ENCODE assay signal across 11 mouse cellular contexts in the genomic region with DNA sequence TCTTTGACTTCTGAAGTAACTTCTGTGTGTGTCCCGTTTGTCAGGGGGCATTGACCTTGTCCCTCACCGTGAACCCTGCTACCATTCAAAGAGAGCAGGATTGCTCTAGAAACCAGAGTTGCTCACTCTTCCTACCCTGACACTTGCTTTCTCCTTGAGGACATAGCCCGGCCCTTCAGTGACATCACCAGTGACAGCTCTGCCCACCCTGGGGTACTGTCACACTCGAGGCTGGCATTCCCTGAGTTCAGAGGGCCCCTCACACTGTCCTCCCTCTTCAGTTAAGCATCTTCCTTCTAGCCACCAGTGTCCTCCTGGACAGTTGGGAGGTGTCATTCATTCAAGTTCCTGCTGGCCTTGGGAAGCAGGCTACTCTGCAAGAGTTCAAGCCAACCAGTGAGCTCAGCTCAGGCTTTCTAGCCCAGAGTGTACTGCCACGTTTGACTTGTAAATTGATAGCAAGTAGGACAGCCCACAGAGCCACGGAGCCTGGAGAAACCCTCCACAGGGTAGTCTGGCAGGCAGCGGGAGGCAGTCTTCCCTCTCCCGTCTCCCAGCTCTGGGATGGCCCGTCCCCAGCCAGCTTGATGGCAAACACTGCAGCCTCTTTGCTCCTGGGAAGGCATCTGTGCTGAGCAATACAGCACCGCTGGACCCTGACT. TPM values are rescaled to one million over a fixed set of nuclear protein-coding genes. Genes with fewer than 3 reads are reported as not detected.
DNase-seq lines count a peak whose midpoint lies in the region; ATAC-seq and TF ChIP-seq lines count a peak whose summit lies in the region.
"Had no signal": no experiment of that assay in that cellular context is flagged by ENCODE, and none has a peak within 500 bp of the region (broad histone marks: within the 10 kb centered on the region; RNA-seq: fewer than 3 reads in every experiment).

No protein-coding gene starts in this region.

- TF ChIP-seq CTCF in cerebellum, adult 2 months (IDR thresholded peaks at IDR 0.05; ENCODE audit: borderline replicate concordance, insufficient read depth, low read depth, low read length): no peak

- peak overlapping the region; percentile 12; the same call in 1 of the 2 replicates for H3K4me2 ChIP-seq in kidney, embryonic 15.5 days
- no peak overlapping the region for H3K4me2 ChIP-seq in limb, embryonic 14.5 days (replicated peaks; ENCODE audit: low read depth, low read length, severe bottlenecking)
- H3K4me2 ChIP-seq: forebrain, embryonic 13.5 days had no signal

- H3K9me3 ChIP-seq in kidney, embryonic 15.5 days (replicated peaks): no peaks in the 10 kb centered on the region
- H3K9me3 ChIP-seq in limb, embryonic 14.5 days (ENCODE audit: control insufficient read depth, low read length): no peaks in the 10 kb centered on the region
- H3K9me3 ChIP-seq: forebrain, embryonic 13.5 days had no signal

- no peak for TF ChIP-seq POLR2A in cerebellum, adult 2 months (IDR thresholded peaks at IDR 0.05; ENCODE audit: borderline replicate concordance, insufficient read depth, low read length)
- no peak for TF ChIP-seq POLR2A in limb, embryonic 14.5 days (IDR thresholded peaks at IDR 0.05; ENCODE audit: borderline replicate concordance, extremely low read depth, insufficient read depth, insufficient read length)

- H3K9ac ChIP-seq in kidney, embryonic 15.5 days: no peak overlapping the region
- no peak overlapping the region for H3K9ac ChIP-seq in limb, embryonic 14.5 days (ENCODE audit: low read depth, low read length, severe bottlenecking)
- H3K9ac ChIP-seq: forebrain, embryonic 13.5 days had no signal

- no peaks in the 10 kb centered on the region for H3K27me3 ChIP-seq in cerebellum, adult 2 months (ENCODE audit: control insufficient read depth, insufficient read depth, low read length)
- H3K27me3 ChIP-seq in kidney, embryonic 15.5 days: no peaks in the 10 kb centered on the region
- no peaks in the 10 kb centered on the region for H3K27me3 ChIP-seq in limb, embryonic 14.5 days (ENCODE audit: control insufficient read depth, insufficient read depth, low read length)
- H3K27me3 ChIP-seq: forebrain, embryonic 13.5 days had no signal

- WGBS in cerebellum, adult 2 months: 39% methylated on average over 10 of the region's 10 CpGs
- WGBS in kidney, embryonic 15.5 days: 38% methylated on average over 10 of the region's 10 CpGs
- 32% methylated on average over 10 of the region's 10 CpGs for WGBS in limb, embryonic 14.5 days

- H3K4me3 ChIP-seq in cerebellum, adult 2 months (replicated peaks; ENCODE audit: insufficient read depth, low read depth, low read length): no peak overlapping the region
- H3K4me3 ChIP-seq in kidney, embryonic 15.5 days (replicated peaks): no peak overlapping the region
- no peak overlapping the region for H3K4me3 ChIP-seq in limb, embryonic 14.5 days (replicated peaks; ENCODE audit: low read length)
- H3K4me3 ChIP-seq: forebrain, embryonic 13.5 days had no signal

- peak; percentile 19 for DNase-seq in cerebellum, adult 11 months
- DNase-seq in cerebellum, adult 2 months: no peak
- no peak for DNase-seq in kidney, postnatal 4 days
- peak; percentile 66 for DNase-seq in adipocyte (ENCODE audit: low spot score)
- DNase-seq in limb, embryonic 14.5 days (ENCODE audit: low spot score): no peak
- DNase-seq in ovary, postnatal 10 days (ENCODE audit: low spot score): no peak
- DNase-seq: kidney, adult 9 months; spleen, adult 18-20 months had no signal

- H3K36me3 ChIP-seq in kidney, embryonic 15.5 days: peaks cover 40% of the 10 kb centered on the region
- H3K36me3 ChIP-seq in limb, embryonic 14.5 days (ENCODE audit: control insufficient read depth, insufficient read depth, low read length): peaks cover 50% of the 10 kb centered on the region

- H3K4me1 ChIP-seq in cerebellum, adult 2 months (ENCODE audit: control insufficient read depth, insufficient read depth, low read length): peaks cover 2% of the 10 kb centered on the region; the same call in 1 of the 2 replicates
- H3K4me1 ChIP-seq in kidney, embryonic 15.5 days: peaks cover 28% of the 10 kb centered on the region
- H3K4me1 ChIP-seq in limb, embryonic 14.5 days (ENCODE audit: control insufficient read depth, insufficient read depth, low read length): peaks cover 7% of the 10 kb centered on the region; the same call in 1 of the 2 replicates

- no peak for ATAC-seq in kidney, embryonic 15.5 days (replicated peaks; ENCODE audit: low FRiP score)
- no peak for ATAC-seq in limb, embryonic 14.5 days (ENCODE audit: low FRiP score, low read depth)
- ATAC-seq in megakaryocyte, adult 5-6 weeks (ENCODE audit: poor library complexity, severe bottlenecking): no peak
- ATAC-seq: forebrain, embryonic 13.5 days had no signal

- H3K27ac ChIP-seq in cerebellum, adult 2 months (ENCODE audit: insufficient read depth, low read length): no peak overlapping the region
- H3K27ac ChIP-seq in kidney, embryonic 15.5 days: peak overlapping the region; percentile 61; the same call in 1 of the 2 replicates
- H3K27ac ChIP-seq in limb, embryonic 14.5 days (replicated peaks; ENCODE audit: low read depth, low read length): 0 out of 2 replicates have a peak overlapping the region, but pooled peaks have one; percentile 43
- H3K27ac ChIP-seq: forebrain, embryonic 13.5 days had no signal

RNA-seq across cellular contexts. Expression of a gene that starts 1.7 kb away (rescaled TPM):
- polyA plus RNA-seq in cerebellum, adult 2 months (2012; rRNA removed): 117 TPM in 2 replicates
- 7.4 and 7.5 TPM in 2 replicates for polyA plus RNA-seq in kidney, embryonic 15.5 days (2015; fragmentation: Nextera tagmentation; extraction: Ambion mirVana)
- polyA plus RNA-seq in limb, embryonic 14.5 days (2012; rRNA removed): 12.4 and 13.3 TPM in 2 replicates
- polyA plus RNA-seq in limb, embryonic 14.5 days (2014; fragmentation: Nextera tagmentation; extraction: Ambion mirVana): 5.3 and 7.2 TPM in 2 replicates
- 2.3 and 2.5 TPM in 2 replicates for total RNA-seq in megakaryocyte, adult 5-6 weeks (2015)
- total RNA-seq in megakaryocyte, adult 5-6 weeks (2017): 0.33 and 0.45 TPM in 2 replicates

RNA-seq across cellular contexts. Expression of a gene that starts 40.1 kb away (rescaled TPM):
- 74.9 and 78.5 TPM in 2 replicates for polyA plus RNA-seq in cerebellum, adult 2 months (2012; rRNA removed)
- 104 and 108 TPM in 2 replicates for polyA plus RNA-seq in kidney, embryonic 15.5 days (2015; fragmentation: Nextera tagmentation; extraction: Ambion mirVana)
- 105 and 120 TPM in 2 replicates for polyA plus RNA-seq in limb, embryonic 14.5 days (2012; rRNA removed)
- 95.7 and 103 TPM in 2 replicates for polyA plus RNA-seq in limb, embryonic 14.5 days (2014; fragmentation: Nextera tagmentation; extraction: Ambion mirVana)
- total RNA-seq in megakaryocyte, adult 5-6 weeks (2015): 121 and 128 TPM in 2 replicates
- total RNA-seq in megakaryocyte, adult 5-6 weeks (2017): 315 and 351 TPM in 2 replicates

RNA-seq across cellular contexts. Expression of a gene that starts 45.0 kb away (rescaled TPM):
- polyA plus RNA-seq in cerebellum, adult 2 months (2012; rRNA removed): 0.98 and 1.1 TPM in 2 replicates
- 0.48 and 0.73 TPM in 2 replicates for polyA plus RNA-seq in kidney, embryonic 15.5 days (2015; fragmentation: Nextera tagmentation; extraction: Ambion mirVana)
- polyA plus RNA-seq in limb, embryonic 14.5 days (2012; rRNA removed): 0.58 and 1.0 TPM in 2 replicates
- 0.22 and 0.82 TPM in 2 replicates for polyA plus RNA-seq in limb, embryonic 14.5 days (2014; fragmentation: Nextera tagmentation; extraction: Ambion mirVana)
- 0.30 and 2.1 TPM in 2 replicates for total RNA-seq in megakaryocyte, adult 5-6 weeks (2015)
- total RNA-seq in megakaryocyte, adult 5-6 weeks (2017): 0.73 and 1.5 TPM in 2 replicates

RNA-seq across cellular contexts. Expression of a gene that starts 56.7 kb away (rescaled TPM):
- polyA plus RNA-seq in cerebellum, adult 2 months (2012; rRNA removed): 234 and 281 TPM in 2 replicates
- polyA plus RNA-seq in kidney, embryonic 15.5 days (2015; fragmentation: Nextera tagmentation; extraction: Ambion mirVana): 565 and 652 TPM in 2 replicates
- 456 and 903 TPM in 2 replicates for polyA plus RNA-seq in limb, embryonic 14.5 days (2012; rRNA removed)
- 730 and 764 TPM in 2 replicates for polyA plus RNA-seq in limb, embryonic 14.5 days (2014; fragmentation: Nextera tagmentation; extraction: Ambion mirVana)
- total RNA-seq in megakaryocyte, adult 5-6 weeks (2015): 1,123 and 1,179 TPM in 2 replicates
- 895 and 904 TPM in 2 replicates for total RNA-seq in megakaryocyte, adult 5-6 weeks (2017)

Comparison
In these comparisons a context has a peak if more than half of its experiments do, and no peak if none do; other contexts are left out.
1. DNase-seq: peak in cerebellum, adult 11 months (single experiment) and adipocyte (single experiment); none in cerebellum, adult 2 months (0 of 2), kidney, postnatal 4 days (0 of 2), limb, embryonic 14.5 days (single experiment) and ovary, postnatal 10 days (single experiment).